Comparison of ENCODE assay signal across 18 mouse cellular contexts in genomic region chr11:97502383-97502782, GRCm38 (mm10). TPM values are rescaled to one million over a fixed set of nuclear protein-coding genes. Genes with fewer than 3 reads are reported as not detected.
DNase-seq lines count a peak whose midpoint lies in the region; ATAC-seq and TF ChIP-seq lines count a peak whose summit lies in the region.
"Had no signal": no experiment of that assay in that cellular context is flagged by ENCODE, and none has a peak within 500 bp of the region (broad histone marks: within the 10 kb centered on the region; RNA-seq: fewer than 3 reads in every experiment).

No protein-coding gene starts in this region.

- H3K4me2 ChIP-seq in embryonic facial prominence, embryonic 12.5 days (replicated peaks) = no peak overlapping the region
- H3K4me2 ChIP-seq: hindbrain, embryonic 15.5 days; kidney, embryonic 15.5 days; midbrain, embryonic 15.5 days had no signal

- H3K9ac ChIP-seq in embryonic facial prominence, embryonic 12.5 days = no peak overlapping the region
- H3K9ac ChIP-seq: hindbrain, embryonic 15.5 days; kidney, embryonic 15.5 days; midbrain, embryonic 15.5 days had no signal

- no peak for TF ChIP-seq POLR2A in thymus, adult 2 months (IDR thresholded peaks at IDR 0.05; ENCODE audit: control insufficient read depth, extremely low read depth, insufficient read depth, low read length, poor library complexity)

- no peaks in the 10 kb centered on the region for H3K9me3 ChIP-seq in embryonic facial prominence, embryonic 12.5 days
- H3K9me3 ChIP-seq in embryonic facial prominence, embryonic 10.5 days = no peaks in the 10 kb centered on the region
- H3K9me3 ChIP-seq: hindbrain, embryonic 15.5 days; kidney, embryonic 15.5 days; midbrain, embryonic 15.5 days had no signal

- H3K27ac ChIP-seq in embryonic facial prominence, embryonic 12.5 days = no peak overlapping the region
- no peak overlapping the region for H3K27ac ChIP-seq in embryonic facial prominence, embryonic 10.5 days (replicated peaks)
- H3K27ac ChIP-seq in left cerebral cortex, adult 2 months = no peak overlapping the region
- no peak overlapping the region for H3K27ac ChIP-seq in thymus, adult 2 months (ENCODE audit: control insufficient read depth, insufficient read depth, low read length)
- H3K27ac ChIP-seq: heart, adult 2 months; hindbrain, embryonic 15.5 days; kidney, embryonic 15.5 days; midbrain, embryonic 15.5 days had no signal

- H3K27me3 ChIP-seq in embryonic facial prominence, embryonic 12.5 days = peaks cover 46% of the 10 kb centered on the region
- peaks cover 66% of the 10 kb centered on the region for H3K27me3 ChIP-seq in embryonic facial prominence, embryonic 10.5 days (replicated peaks; ENCODE audit: low read depth, poor library complexity, severe bottlenecking)
- no peaks in the 10 kb centered on the region for H3K27me3 ChIP-seq in thymus, adult 2 months (ENCODE audit: control insufficient read depth, insufficient read depth, low read length)

- WGBS in embryonic facial prominence, embryonic 12.5 days = 39% methylated on average over 9 of the region's 9 CpGs
- WGBS in embryonic facial prominence, embryonic 10.5 days = 40% methylated on average over 9 of the region's 9 CpGs
- WGBS in thymus, adult 2 months = 68% methylated on average over 9 of the region's 9 CpGs

- peak; percentile 26; the same call in 1 of the 2 replicates for ATAC-seq in embryonic facial prominence, embryonic 12.5 days (ENCODE audit: insufficient number of reproducible peaks, insufficient read depth, low FRiP score, low TSS enrichment)
- ATAC-seq: activated CD4-positive, CD25-positive, alpha-beta regulatory T cell, adult 4 months; midbrain, embryonic 15.5 days had no signal

- no peak for TF ChIP-seq CTCF in left cerebral cortex, adult 2 months (IDR thresholded peaks at IDR 0.05)
- no peak for TF ChIP-seq CTCF in thymus, adult 2 months (IDR thresholded peaks at IDR 0.05; ENCODE audit: borderline replicate concordance, control insufficient read depth, extremely low read depth, insufficient read depth, low read length, poor library complexity)

- intact Hi-C loops in left cerebral cortex, adult 2 months (cut with DNase I) = loop anchor here (1.0 kb wide), 1 partner anchor 120 kb away; no protein-coding TSS in a partner anchor
- intact Hi-C loops in left cerebral cortex, postnatal 4 days (cut with DNase I) = no loop called here

- peaks cover 10% of the 10 kb centered on the region for H3K36me3 ChIP-seq in embryonic facial prominence, embryonic 12.5 days
- peaks cover 20% of the 10 kb centered on the region for H3K36me3 ChIP-seq in embryonic facial prominence, embryonic 10.5 days (replicated peaks)
- no peaks in the 10 kb centered on the region for H3K36me3 ChIP-seq in thymus, adult 2 months (ENCODE audit: control insufficient read depth, insufficient read depth, low read length)
- H3K36me3 ChIP-seq: midbrain, embryonic 15.5 days had no signal

- H3K4me1 ChIP-seq in embryonic facial prominence, embryonic 12.5 days = peaks cover 13% of the 10 kb centered on the region
- peaks cover 31% of the 10 kb centered on the region for H3K4me1 ChIP-seq in embryonic facial prominence, embryonic 10.5 days
- peaks cover 2% of the 10 kb centered on the region; the same call in 1 of the 2 replicates for H3K4me1 ChIP-seq in thymus, adult 2 months (replicated peaks; ENCODE audit: control insufficient read depth, insufficient read depth, low read length)

- no peak overlapping the region for H3K4me3 ChIP-seq in embryonic facial prominence, embryonic 12.5 days
- H3K4me3 ChIP-seq in embryonic facial prominence, embryonic 10.5 days = no peak overlapping the region
- no peak overlapping the region for H3K4me3 ChIP-seq in left cerebral cortex, adult 2 months
- H3K4me3 ChIP-seq in thymus, adult 2 months (ENCODE audit: control insufficient read depth, insufficient read depth, low read length) = no peak overlapping the region
- H3K4me3 ChIP-seq: heart, adult 2 months; hindbrain, embryonic 15.5 days; kidney, embryonic 15.5 days; midbrain, embryonic 15.5 days had no signal

- DNase-seq in embryonic facial prominence, embryonic 10.5 days (ENCODE audit: low spot score) = no peak
- peak; percentile 48 to 52 for DNase-seq in left cerebral cortex, adult 2 months (ENCODE audit: extremely low spot score in 1 of 2, low spot score in 2 of 2)
- DNase-seq in left cerebral cortex, postnatal 4 days = no peak
- peak; percentile 20 for DNase-seq in urinary bladder, postnatal 14 days (ENCODE audit: low spot score)
- DNase-seq in urinary bladder, adult 18-20 months (ENCODE audit: low spot score in 2 of 2) = no peak
- no peak for DNase-seq in thymus, adult 2 months
- no peak for DNase-seq in B cell, adult 2 months
- DNase-seq: cerebellum, adult 11-12 months; embryo, embryonic 11 days; heart, adult 2 months; retina, postnatal 1 day had no signal

RNA-seq across cellular contexts. Expression of gene 4933428G20Rik, which starts 2.2 kb away (rescaled TPM):
- polyA plus RNA-seq in embryonic facial prominence, embryonic 12.5 days (2016; fragmentation: Nextera tagmentation; extraction: Ambion mirVana) = 1.1 and 1.4 TPM in 2 replicates
- 0.35 and 0.54 TPM in 2 replicates for polyA plus RNA-seq in embryonic facial prominence, embryonic 10.5 days (2016; fragmentation: Nextera tagmentation; extraction: Ambion mirVana)
- not detected for total RNA-seq in left cerebral cortex, adult 2 months (2021)
- total RNA-seq in left cerebral cortex, postnatal 4 days (2021) = under 1 TPM in 1 of 2 experiments, not detected in 1; 0.26 TPM
- polyA plus RNA-seq in thymus, adult 2 months (2012; rRNA removed) = not detected in 2 replicates
- total RNA-seq: heart, adult 2 months; MEL had no signal
- polyA plus RNA-seq: activated CD4-positive, CD25-positive, alpha-beta regulatory T cell, adult 4 months; heart, adult 2 months; urinary bladder, adult 2 months had no signal

Comparison
In these comparisons a context has a peak if more than half of its experiments do, and no peak if none do; other contexts are left out.
1. DNase-seq: peak in left cerebral cortex, adult 2 months (2 of 2) and urinary bladder, postnatal 14 days (single experiment); none in embryonic facial prominence, embryonic 10.5 days (single experiment), left cerebral cortex, postnatal 4 days (single experiment), urinary bladder, adult 18-20 months (0 of 2), thymus, adult 2 months (single experiment) and B cell, adult 2 months (0 of 2).